Mouse (Mus musculus) midbrain, embryonic 14.5 days (tissue): Measurements from ENCODE around the gene Satb2. TPM values are rescaled to one million over a fixed set of nuclear protein-coding genes. Genes with fewer than 3 reads are reported as not detected.

Experiments used
- ATAC-seq: fragments of 200-750 bp; cut with Nextera tagmentation; 2 replicates; pipeline ENCODE4 v1.8.0; 2017; ENCODE audit warnings: moderate number of reproducible peaks, moderate library complexity; ENCODE audit not compliant: low FRiP score, low TSS enrichment
- DNase-seq: peaks from one replicate; pipeline ENCODE4 v3.0.0-alpha.2; 2015
- H3K27ac ChIP-seq: fragments of 300-500 bp; sonication (generic); replicated peaks from 2 replicates; pipeline ENCODE4 v1.5.1; 2014; ENCODE audit warnings: mild to moderate bottlenecking, low read depth, low read length, moderate library complexity
- H3K27me3 ChIP-seq: fragments of 300-500 bp; sonication (generic); 2 replicates; pipeline ENCODE4 v1.6.1; 2014; ENCODE audit warnings: low read length, control low read depth, mixed read lengths; ENCODE audit not compliant: control insufficient read depth, insufficient read depth
- H3K36me3 ChIP-seq: fragments of 300-500 bp; sonication (generic); 2 replicates; pipeline ENCODE4 v1.6.1; 2014; ENCODE audit warnings: low read length, control low read depth; ENCODE audit not compliant: control insufficient read depth, insufficient read depth
- H3K4me1 ChIP-seq: fragments of 300-500 bp; sonication (generic); 2 replicates; pipeline ENCODE4 v1.6.1; 2014; ENCODE audit warnings: mild to moderate bottlenecking, antibody characterized with exemption, low read length, control low read depth; ENCODE audit not compliant: control insufficient read depth, insufficient read depth
- H3K4me2 ChIP-seq: fragments of 300-500 bp; sonication (generic); 2 replicates; pipeline ENCODE4 v1.6.1; 2014; ENCODE audit warnings: mild to moderate bottlenecking, low read length, moderate library complexity
- H3K4me3 ChIP-seq: fragments of 300-500 bp; sonication (generic); replicated peaks from 2 replicates; pipeline ENCODE4 v1.5.1; 2014; ENCODE audit warnings: low read depth, low read length
- H3K9ac ChIP-seq: fragments of 300-500 bp; sonication (generic); replicated peaks from 2 replicates; pipeline ENCODE4 v1.6.1; 2014; ENCODE audit warnings: mild to moderate bottlenecking, low read length, moderate library complexity
- H3K9me3 ChIP-seq: fragments of 300-500 bp; sonication (generic); 2 replicates; pipeline ENCODE4 v1.6.1; 2016; ENCODE audit warnings: low read length, control low read depth, mixed read lengths; ENCODE audit not compliant: control insufficient read depth
- WGBS: fragments of 180-500 bp; shearing (Covaris S2); extraction: QIAGEN DNeasy Blood & Tissue Kit; methylation state at CpG from one replicate; pipeline ENCODE4 v1.1.7; 2014; 5-methylcytosine and 5-hydroxymethylcytosine counted together
- polyA plus RNA-seq: library from polyadenylated mRNA; unstranded; fragments of >200 nt; fragmentation: Nextera tagmentation; extraction: Ambion mirVana; gene quantifications from 2 replicates; pipeline ENCODE4 v1.2.1, GENCODE M21; 2014

Gene Satb2
- polyA plus RNA-seq, 1 experiment from 2014 or later = 1.1 TPM

GRCm38 (mm10) chr1:56976044-56976824, 2.2 kb downstream of the Satb2 start:
- no peaks in the 10 kb centered on the region for H3K36me3 ChIP-seq
- no peak overlapping the region for H3K27ac ChIP-seq
- H3K4me2 ChIP-seq = no peak overlapping the region
- DNase-seq (no peak), ATAC-seq (no peak)
- under 1% methylated on average over 24 of the region's 25 CpGs for WGBS
- H3K9me3 ChIP-seq = no peaks in the 10 kb centered on the region
- H3K27me3 ChIP-seq = peaks cover 64% of the 10 kb centered on the region
- 0 out of 2 replicates have a peak, but pooled peaks cover 3% of the 10 kb centered on the region for H3K4me1 ChIP-seq
- peak overlapping the region; percentile 0; the same call in 1 of the 2 replicates for H3K4me3 ChIP-seq
- no peak overlapping the region for H3K9ac ChIP-seq

- no peak for ATAC-seq
- no peak for DNase-seq
- 1% methylated on average over 12 of the region's 12 CpGs for WGBS
- Histone ChIP-seq H3K4me2 (no peak overlapping the region), H3K9me3 (no peaks in the 10 kb centered on the region), H3K36me3 (no peaks in the 10 kb centered on the region), H3K4me3 (no peak overlapping the region), H3K9ac (no peak overlapping the region), H3K27ac (no peak overlapping the region), H3K4me1 (peaks cover 9% of the 10 kb centered on the region; the same call in 1 of the 2 replicates), H3K27me3 (peaks cover 64% of the 10 kb centered on the region)
Observed at GRCm38 (mm10) chr1:56975546-56975945, 2.9 kb downstream of the Satb2 start.

DNA sequence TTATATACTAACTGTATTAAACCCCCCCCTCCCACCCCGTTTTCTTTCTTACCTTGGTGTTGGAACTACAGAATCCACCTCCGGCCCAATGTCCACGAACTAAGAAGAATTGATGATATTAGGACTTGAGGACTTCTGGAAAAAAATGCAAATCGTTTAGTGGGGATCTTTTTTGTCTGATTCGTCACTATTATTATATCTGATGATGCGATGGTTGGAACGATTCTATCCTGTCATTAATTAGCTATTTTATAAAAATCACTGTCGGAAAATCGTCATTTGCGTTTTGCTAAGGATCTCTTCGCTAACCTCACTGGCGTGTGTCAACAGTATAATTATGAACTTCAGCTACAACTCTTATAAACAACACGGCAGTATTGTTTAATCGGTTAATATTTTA, 4.3 kb downstream of the Satb2 start:
- H3K4me3 ChIP-seq = no peak overlapping the region
- H3K36me3 ChIP-seq = no peaks in the 10 kb centered on the region
- ATAC-seq (no peak), DNase-seq (peak; percentile 51)
- H3K4me2 ChIP-seq = no peak overlapping the region
- peaks cover 59% of the 10 kb centered on the region for H3K27me3 ChIP-seq
- H3K27ac ChIP-seq = no peak overlapping the region
- H3K4me1 ChIP-seq = peaks cover 14% of the 10 kb centered on the region
- H3K9ac ChIP-seq = no peak overlapping the region
- no peaks in the 10 kb centered on the region for H3K9me3 ChIP-seq
- 4% methylated on average over 14 of the region's 14 CpGs for WGBS

- H3K27me3 ChIP-seq = peaks cover 62% of the 10 kb centered on the region
Observed at GRCm38 (mm10) chr1:56973593-56973950, 4.9 kb downstream of the Satb2 start.

GRCm38 (mm10) chr1:56972950-56973592, 5.4 kb downstream of the Satb2 start:
- Histone ChIP-seq H3K9ac (peak overlapping the region; percentile 59), H3K36me3 (no peaks in the 10 kb centered on the region), H3K4me1 (peaks cover 14% of the 10 kb centered on the region), H3K4me3 (peak overlapping the region; percentile 61), H3K9me3 (no peaks in the 10 kb centered on the region), H3K4me2 (peak overlapping the region; percentile 94), H3K27me3 (peaks cover 62% of the 10 kb centered on the region), H3K27ac (peak overlapping the region; percentile 68)
- DNase-seq = peak; percentile 95
- under 1% methylated on average over 47 of the region's 47 CpGs for WGBS
- ATAC-seq = peak; percentile 62

More at GRCm38 (mm10) chr1:56973593-56973950, 4.9 kb downstream of the Satb2 start:
- peak overlapping the region; percentile 94 for H3K4me2 ChIP-seq
- no peaks in the 10 kb centered on the region for H3K9me3 ChIP-seq
- peaks cover 14% of the 10 kb centered on the region for H3K4me1 ChIP-seq
- H3K36me3 ChIP-seq = no peaks in the 10 kb centered on the region
- peak overlapping the region; percentile 61 for H3K4me3 ChIP-seq
- ATAC-seq = no peak
- DNase-seq = no peak
- under 1% methylated on average over 16 of the region's 16 CpGs for WGBS
- H3K9ac ChIP-seq = peak overlapping the region; percentile 59; the same call in 1 of the 2 replicates
- H3K27ac ChIP-seq = no peak overlapping the region

- Histone ChIP-seq H3K4me3 (peak overlapping the region; percentile 61), H3K4me2 (peak overlapping the region; percentile 94), H3K4me1 (peaks cover 14% of the 10 kb centered on the region), H3K9me3 (no peaks in the 10 kb centered on the region), H3K27ac (peak overlapping the region; percentile 68), H3K36me3 (no peaks in the 10 kb centered on the region), H3K27me3 (peaks cover 62% of the 10 kb centered on the region), H3K9ac (peak overlapping the region; percentile 59)
- under 1% methylated on average over 78 of the region's 83 CpGs for WGBS
- peak; percentile 78 for DNase-seq
- ATAC-seq = peak; percentile 67
Observed at GRCm38 (mm10) chr1:56972251-56972949, 6.0 kb downstream of the Satb2 start.

DNA sequence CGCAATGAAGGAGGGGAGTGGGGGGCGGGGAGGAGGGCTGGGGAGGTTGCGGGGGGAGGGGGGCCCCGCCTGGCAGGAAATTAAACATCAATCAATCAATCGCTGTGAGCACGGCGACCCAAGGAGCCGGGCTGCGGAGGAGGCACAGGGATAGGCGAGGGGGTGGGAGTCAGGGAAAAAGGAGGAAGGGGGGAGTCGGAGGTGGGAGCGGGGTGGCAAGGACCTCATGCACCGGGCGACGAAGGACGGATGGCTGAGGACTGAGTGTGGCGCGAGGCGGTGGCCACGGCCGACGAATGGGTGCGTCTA, 6.6 kb downstream of the Satb2 start:
- Histone ChIP-seq H3K9me3 (no peaks in the 10 kb centered on the region), H3K4me1 (peaks cover 14% of the 10 kb centered on the region), H3K36me3 (no peaks in the 10 kb centered on the region), H3K27me3 (peaks cover 57% of the 10 kb centered on the region), H3K4me3 (peak overlapping the region; percentile 61), H3K27ac (peak overlapping the region; percentile 68; the same call in 1 of the 2 replicates), H3K9ac (peak overlapping the region; percentile 59), H3K4me2 (peak overlapping the region; percentile 94)
- ATAC-seq = no peak
- DNase-seq = no peak
- under 1% methylated on average over 23 of the region's 23 CpGs for WGBS

- WGBS = under 1% methylated on average over 29 of the region's 29 CpGs
- Histone ChIP-seq H3K9me3 (no peaks in the 10 kb centered on the region), H3K27ac (no peak overlapping the region), H3K4me1 (peaks cover 14% of the 10 kb centered on the region), H3K9ac (peak overlapping the region; percentile 49; the same call in 1 of the 2 replicates), H3K4me2 (peak overlapping the region; percentile 94), H3K27me3 (peaks cover 54% of the 10 kb centered on the region), H3K36me3 (no peaks in the 10 kb centered on the region), H3K4me3 (peak overlapping the region; percentile 61)
- DNase-seq (peak; percentile 60), ATAC-seq (0 out of 2 replicates have a peak, but pooled peaks have one; percentile 9)
Observed at GRCm38 (mm10) chr1:56971441-56971861, 7.0 kb downstream of the Satb2 start.
